Comparison of ENCODE assay signal across 12 mouse cellular contexts in the genomic region with DNA sequence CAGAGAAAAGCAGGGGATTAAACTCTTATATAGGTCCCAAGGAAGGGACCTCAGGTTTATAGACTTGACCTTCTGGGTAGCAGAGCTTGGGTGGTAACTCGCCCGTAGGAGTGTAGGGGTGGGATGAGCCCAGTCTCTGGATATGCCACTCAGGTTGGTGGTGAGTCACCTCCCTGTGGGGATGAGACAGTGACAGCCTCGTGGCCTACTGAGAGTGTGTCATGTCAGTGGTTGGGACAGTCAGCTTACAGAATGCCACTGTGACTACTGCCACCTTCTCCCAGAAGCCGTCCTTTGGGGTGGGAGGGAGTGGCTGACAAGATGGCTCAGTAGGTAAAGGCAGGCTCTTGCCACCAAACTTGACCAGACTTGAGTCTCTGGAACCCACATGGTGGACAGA. TPM values are rescaled to one million over a fixed set of nuclear protein-coding genes. Genes with fewer than 3 reads are reported as not detected.
A peak's percentile ranks its signal among the peaks of the same experiment; 100 is the strongest.
DNase-seq lines count a peak whose midpoint lies in the region; ATAC-seq and TF ChIP-seq lines count a peak whose summit lies in the region.
"Had no signal": no experiment of that assay in that cellular context is flagged by ENCODE, and none has a peak within 500 bp of the region (broad histone marks: within the 10 kb centered on the region; RNA-seq: fewer than 3 reads in every experiment).

No protein-coding gene starts in this region.

- H3K36me3 ChIP-seq in hindbrain, embryonic 13.5 days, result peaks cover 21% of the 10 kb centered on the region
- H3K36me3 ChIP-seq in hindbrain, embryonic 11.5 days (ENCODE audit: control insufficient read depth, insufficient read depth, low read length), result no peaks in the 10 kb centered on the region
- H3K36me3 ChIP-seq in midbrain, embryonic 14.5 days (ENCODE audit: control insufficient read depth, insufficient read depth, low read length), result 0 out of 2 replicates have a peak, but pooled peaks cover 9% of the 10 kb centered on the region

- 78% methylated on average over 4 of the region's 4 CpGs for WGBS in hindbrain, embryonic 13.5 days
- 88% methylated on average over 4 of the region's 4 CpGs for WGBS in hindbrain, embryonic 11.5 days
- 87% methylated on average over 4 of the region's 4 CpGs for WGBS in midbrain, embryonic 14.5 days

- no peak for TF ChIP-seq POLR2A in cortical plate, adult 2 months (IDR thresholded peaks at IDR 0.05; ENCODE audit: extremely low read depth, insufficient read depth, low read length)

- H3K27ac ChIP-seq in hindbrain, embryonic 13.5 days, result peak overlapping the region; percentile 86
- no peak overlapping the region for H3K27ac ChIP-seq in hindbrain, embryonic 11.5 days (ENCODE audit: low read depth, low read length)
- peak overlapping the region; percentile 74 for H3K27ac ChIP-seq in cortical plate, adult 2 months (ENCODE audit: insufficient read depth, low read length)
- H3K27ac ChIP-seq in midbrain, embryonic 14.5 days (replicated peaks; ENCODE audit: low read depth, low read length), result peak overlapping the region; percentile 86
- H3K27ac ChIP-seq: embryonic facial prominence, embryonic 13.5 days; limb, embryonic 13.5 days had no signal

- ATAC-seq in hindbrain, embryonic 13.5 days (ENCODE audit: low FRiP score), result no peak
- no peak for ATAC-seq in hindbrain, embryonic 11.5 days (ENCODE audit: low FRiP score)
- no peak for ATAC-seq in midbrain, embryonic 14.5 days (ENCODE audit: low FRiP score, low TSS enrichment)
- no peak for ATAC-seq in frontal cortex, adult (ENCODE audit: low TSS enrichment)

- no peak overlapping the region for H3K4me2 ChIP-seq in hindbrain, embryonic 13.5 days
- no peak overlapping the region for H3K4me2 ChIP-seq in hindbrain, embryonic 11.5 days (replicated peaks; ENCODE audit: low read depth, low read length)
- no peak overlapping the region for H3K4me2 ChIP-seq in midbrain, embryonic 14.5 days (ENCODE audit: low read length)
- H3K4me2 ChIP-seq: embryonic facial prominence, embryonic 13.5 days; limb, embryonic 13.5 days had no signal

- H3K9me3 ChIP-seq in hindbrain, embryonic 13.5 days, result no peaks in the 10 kb centered on the region
- H3K9me3 ChIP-seq in hindbrain, embryonic 11.5 days (ENCODE audit: control insufficient read depth, low read length), result no peaks in the 10 kb centered on the region
- no peaks in the 10 kb centered on the region for H3K9me3 ChIP-seq in midbrain, embryonic 14.5 days (ENCODE audit: control insufficient read depth, low read length)
- H3K9me3 ChIP-seq: embryonic facial prominence, embryonic 13.5 days; limb, embryonic 13.5 days had no signal

- H3K27me3 ChIP-seq in hindbrain, embryonic 13.5 days, result no peaks in the 10 kb centered on the region
- no peaks in the 10 kb centered on the region for H3K27me3 ChIP-seq in hindbrain, embryonic 11.5 days (ENCODE audit: control insufficient read depth, insufficient read depth, low read length)
- no peaks in the 10 kb centered on the region for H3K27me3 ChIP-seq in midbrain, embryonic 14.5 days (ENCODE audit: control insufficient read depth, insufficient read depth, low read length)
- H3K27me3 ChIP-seq: embryonic facial prominence, embryonic 13.5 days; limb, embryonic 13.5 days had no signal

- TF ChIP-seq CTCF in cortical plate, adult 2 months (IDR thresholded peaks at IDR 0.05; ENCODE audit: extremely low read depth, insufficient read depth, low read length), result no peak

- H3K9ac ChIP-seq in hindbrain, embryonic 13.5 days, result no peak overlapping the region; the same call in 1 of the 2 replicates
- H3K9ac ChIP-seq in hindbrain, embryonic 11.5 days (ENCODE audit: low read depth, low read length), result no peak overlapping the region
- no peak overlapping the region for H3K9ac ChIP-seq in midbrain, embryonic 14.5 days (replicated peaks; ENCODE audit: low read length)
- H3K9ac ChIP-seq: embryonic facial prominence, embryonic 13.5 days; limb, embryonic 13.5 days had no signal

- peak; percentile 47 for DNase-seq in adrenal gland, postnatal 14 days
- DNase-seq in adrenal gland, adult 18-20 months (ENCODE audit: low spot score in 2 of 2), result no peak
- DNase-seq in hindbrain, embryonic 11.5 days (ENCODE audit: low spot score), result no peak
- DNase-seq in midbrain, embryonic 14.5 days, result no peak
- DNase-seq in left cerebral cortex, adult 11 months (ENCODE audit: low spot score), result no peak
- DNase-seq: B cell, adult 2 months; gastrocnemius, postnatal 14 days had no signal

- H3K4me3 ChIP-seq in hindbrain, embryonic 13.5 days, result no peak overlapping the region
- no peak overlapping the region for H3K4me3 ChIP-seq in hindbrain, embryonic 11.5 days (ENCODE audit: low read depth, low read length)
- no peak overlapping the region for H3K4me3 ChIP-seq in cortical plate, adult 2 months (ENCODE audit: insufficient read depth, low read length)
- no peak overlapping the region for H3K4me3 ChIP-seq in midbrain, embryonic 14.5 days (replicated peaks; ENCODE audit: low read depth, low read length)
- H3K4me3 ChIP-seq: embryonic facial prominence, embryonic 13.5 days; limb, embryonic 13.5 days had no signal

- H3K4me1 ChIP-seq in hindbrain, embryonic 13.5 days (replicated peaks), result peaks cover 38% of the 10 kb centered on the region
- H3K4me1 ChIP-seq in hindbrain, embryonic 11.5 days (replicated peaks; ENCODE audit: control insufficient read depth, insufficient read depth, low read length), result peaks cover 18% of the 10 kb centered on the region
- H3K4me1 ChIP-seq in cortical plate, adult 2 months (ENCODE audit: control insufficient read depth, insufficient read depth, low read length), result peaks cover 17% of the 10 kb centered on the region
- H3K4me1 ChIP-seq in midbrain, embryonic 14.5 days (ENCODE audit: control insufficient read depth, insufficient read depth, low read length), result peaks cover 27% of the 10 kb centered on the region

RNA-seq across cellular contexts. Expression of a gene that starts 8.5 kb away (rescaled TPM):
- 14.2 and 15.5 TPM in 2 replicates for total RNA-seq in adrenal gland, postnatal 14 days (2021)
- 10 to 100 TPM; 16.3 to 20.1 TPM for total RNA-seq in adrenal gland, adult 18-20 months (2021)
- 8.6 and 9.3 TPM in 2 replicates for polyA plus RNA-seq in hindbrain, embryonic 13.5 days (2015; fragmentation: Nextera tagmentation; extraction: Ambion mirVana)
- polyA plus RNA-seq in hindbrain, embryonic 11.5 days (2014; fragmentation: Nextera tagmentation; extraction: Ambion mirVana), result 4.5 and 5.0 TPM in 2 replicates
- polyA plus RNA-seq in cortical plate, adult 2 months (2012; rRNA removed), result 20.0 and 20.8 TPM in 2 replicates
- 7.0 and 8.0 TPM in 2 replicates for polyA plus RNA-seq in midbrain, embryonic 14.5 days (2014; fragmentation: Nextera tagmentation; extraction: Ambion mirVana)

RNA-seq across cellular contexts. Expression of a gene that starts 14.3 kb away (rescaled TPM):
- total RNA-seq in adrenal gland, postnatal 14 days (2021), result 62.6 and 83.5 TPM in 2 replicates
- 10 to 100 TPM; 45.2 to 76.0 TPM for total RNA-seq in adrenal gland, adult 18-20 months (2021)
- 1,675 and 1,703 TPM in 2 replicates for polyA plus RNA-seq in hindbrain, embryonic 13.5 days (2015; fragmentation: Nextera tagmentation; extraction: Ambion mirVana)
- polyA plus RNA-seq in hindbrain, embryonic 11.5 days (2014; fragmentation: Nextera tagmentation; extraction: Ambion mirVana), result 2,103 and 2,160 TPM in 2 replicates
- 3,152 and 3,325 TPM in 2 replicates for polyA plus RNA-seq in cortical plate, adult 2 months (2012; rRNA removed)
- 1,414 and 1,526 TPM in 2 replicates for polyA plus RNA-seq in midbrain, embryonic 14.5 days (2014; fragmentation: Nextera tagmentation; extraction: Ambion mirVana)

RNA-seq across cellular contexts. Expression of a gene that starts 26.7 kb away (rescaled TPM):
- total RNA-seq in adrenal gland, postnatal 14 days (2021), result 32.5 and 34.6 TPM in 2 replicates
- 10 to 100 TPM; 43.1 to 43.7 TPM for total RNA-seq in adrenal gland, adult 18-20 months (2021)
- 65.3 and 67.9 TPM in 2 replicates for polyA plus RNA-seq in hindbrain, embryonic 13.5 days (2015; fragmentation: Nextera tagmentation; extraction: Ambion mirVana)
- polyA plus RNA-seq in hindbrain, embryonic 11.5 days (2014; fragmentation: Nextera tagmentation; extraction: Ambion mirVana), result 61.5 and 63.3 TPM in 2 replicates
- 49.6 and 51.0 TPM in 2 replicates for polyA plus RNA-seq in cortical plate, adult 2 months (2012; rRNA removed)
- polyA plus RNA-seq in midbrain, embryonic 14.5 days (2014; fragmentation: Nextera tagmentation; extraction: Ambion mirVana), result 67.3 and 72.9 TPM in 2 replicates

RNA-seq across cellular contexts. Expression of a gene that starts 26.7 kb away (rescaled TPM):
- 72.5 and 73.3 TPM in 2 replicates for total RNA-seq in adrenal gland, postnatal 14 days (2021)
- 10 to 100 TPM; 61.0 to 61.3 TPM for total RNA-seq in adrenal gland, adult 18-20 months (2021)
- 55.1 and 62.1 TPM in 2 replicates for polyA plus RNA-seq in hindbrain, embryonic 13.5 days (2015; fragmentation: Nextera tagmentation; extraction: Ambion mirVana)
- polyA plus RNA-seq in hindbrain, embryonic 11.5 days (2014; fragmentation: Nextera tagmentation; extraction: Ambion mirVana), result 52.5 and 54.2 TPM in 2 replicates
- polyA plus RNA-seq in cortical plate, adult 2 months (2012; rRNA removed), result 48.4 and 52.6 TPM in 2 replicates
- polyA plus RNA-seq in midbrain, embryonic 14.5 days (2014; fragmentation: Nextera tagmentation; extraction: Ambion mirVana), result 57.6 and 66.0 TPM in 2 replicates
